In genomic region chr12:78225707-78226518, GRCm38 (mm10) we compare ENCODE assay signal across 8 mouse cellular contexts. TPM values are rescaled to one million over a fixed set of nuclear protein-coding genes. Genes with fewer than 3 reads are reported as not detected.
DNase-seq lines count a peak whose midpoint lies in the region; ATAC-seq lines count a peak whose summit lies in the region.

Gene Gphn (plus strand): TSS chr12:78226379.

- DNase-seq in NIH3T3 (ENCODE audit: low read depth) = peak; percentile 93
- DNase-seq in cerebellum, postnatal 10 days = peak; percentile 92 to 94
- DNase-seq in frontal cortex, postnatal 10 days (ENCODE audit: low spot score in 2 of 2) = peak; percentile 90
- peak; percentile 76 to 89 for DNase-seq in layer of hippocampus, postnatal 25 days (ENCODE audit: extremely low spot score in 1 of 2, low spot score in 1 of 2)
- DNase-seq in lung, postnatal 25 days (ENCODE audit: low spot score) = peak; percentile 89
- DNase-seq in retina, embryonic 14.5 days (ENCODE audit: low spot score) = peak; percentile 90
- DNase-seq in urinary bladder, adult 18-20 months (ENCODE audit: low spot score in 2 of 2) = peak; percentile 84 to 86

- peak within 1 kb of the TSS; percentile 93 for H3K4me3 ChIP-seq in hindbrain, embryonic 12.5 days

- H3K9me3 ChIP-seq in hindbrain, embryonic 12.5 days (replicated peaks) = no peaks in the 10 kb centered on the region

- H3K27me3 ChIP-seq in hindbrain, embryonic 12.5 days = no peaks in the 10 kb centered on the region

- peak within 1 kb of the TSS; percentile 99 for H3K27ac ChIP-seq in hindbrain, embryonic 12.5 days

- under 1% methylated on average over 70 of the region's 70 CpGs for WGBS in hindbrain, embryonic 12.5 days

- peak within 1 kb of the TSS; percentile 75 for H3K4me2 ChIP-seq in hindbrain, embryonic 12.5 days (replicated peaks)

- peak; percentile 97 for ATAC-seq in hindbrain, embryonic 12.5 days (ENCODE audit: low FRiP score)

- no peaks in the 10 kb centered on the region for H3K36me3 ChIP-seq in hindbrain, embryonic 12.5 days

- peak within 1 kb of the TSS; percentile 84 for H3K9ac ChIP-seq in hindbrain, embryonic 12.5 days

- peaks cover 3% of the 10 kb centered on the region for H3K4me1 ChIP-seq in hindbrain, embryonic 12.5 days

RNA-seq across cellular contexts. Expression of gene Gphn, which starts in this region (rescaled TPM):
- 21.2 and 23.1 TPM in 2 replicates for polyA plus RNA-seq in hindbrain, embryonic 12.5 days (2016; fragmentation: Nextera tagmentation; extraction: Ambion mirVana)
- total RNA-seq in layer of hippocampus, postnatal 25 days (2021) = 10 to 100 TPM; 73.5 to 76.8 TPM

Comparison
In these comparisons a context has a peak if more than half of its experiments do, and no peak if none do; other contexts are left out.
1. Peak in every context shown above with its lines: DNase-seq, ATAC-seq, H3K4me3 ChIP-seq and H3K27ac ChIP-seq.